Mouse (Mus musculus) forebrain, embryonic 12.5 days (tissue): Measurements from ENCODE around the gene Ascc2. TPM values are rescaled to one million over a fixed set of nuclear protein-coding genes. Genes with fewer than 3 reads are reported as not detected.

Experiments used
- ATAC-seq: fragments of 200-750 bp; cut with Nextera tagmentation; 2 replicates; pipeline ENCODE4 v1.8.0; 2017; ENCODE audit warnings: moderate TSS enrichment; ENCODE audit not compliant: low FRiP score
- H3K27ac ChIP-seq: fragments of 300-500 bp; sonication (generic); 2 replicates; pipeline ENCODE4 v1.5.1; 2016; ENCODE audit warnings: mild to moderate bottlenecking
- H3K27me3 ChIP-seq: fragments of 300-500 bp; sonication (generic); 2 replicates; pipeline ENCODE4 v1.6.1; 2016; ENCODE audit warnings: mild to moderate bottlenecking
- H3K36me3 ChIP-seq: fragments of 300-500 bp; sonication (generic); replicated peaks from 2 replicates; pipeline ENCODE4 v1.6.1; 2016; ENCODE audit warnings: mild to moderate bottlenecking
- H3K4me1 ChIP-seq: fragments of 300-500 bp; sonication (generic); 2 replicates; pipeline ENCODE4 v1.6.1; 2016
- H3K4me2 ChIP-seq: fragments of 300-500 bp; sonication (generic); 2 replicates; pipeline ENCODE4 v1.6.1; 2016; ENCODE audit warnings: mild to moderate bottlenecking, moderate library complexity
- H3K4me3 ChIP-seq: fragments of 300-500 bp; sonication (generic); replicated peaks from 2 replicates; pipeline ENCODE4 v1.5.1; 2016; ENCODE audit warnings: mild to moderate bottlenecking
- H3K9ac ChIP-seq: fragments of 300-500 bp; sonication (generic); 2 replicates; pipeline ENCODE4 v1.6.1; 2016; ENCODE audit warnings: mild to moderate bottlenecking
- H3K9me3 ChIP-seq: fragments of 300-500 bp; sonication (generic); 2 replicates; pipeline ENCODE4 v1.6.1; 2016
- WGBS: fragments of 180-500 bp; shearing (Covaris S2); methylation state at CpG from one replicate; pipeline ENCODE4 v1.1.7; 2016; 5-methylcytosine and 5-hydroxymethylcytosine counted together
- polyA plus RNA-seq: library from polyadenylated mRNA; unstranded; fragments of >200 nt; fragmentation: Nextera tagmentation; extraction: Ambion mirVana; gene quantifications from 2 replicates; pipeline ENCODE4 v1.2.1, GENCODE M21; 2016

The Ascc2 gene
- polyA plus RNA-seq, 1 experiment from 2014 or later = 32.6 TPM

GRCm38 (mm10) chr11:4734179-4734578 lies 96.6 kb downstream of the Ascc2 start:
- Histone ChIP-seq H3K4me1 (peaks cover 11% of the 10 kb centered on the region; the same call in 1 of the 2 replicates), H3K4me3 (no peak overlapping the region), H3K4me2 (no peak overlapping the region), H3K36me3 (peaks cover 10% of the 10 kb centered on the region; the same call in 1 of the 2 replicates), H3K9me3 (no peaks in the 10 kb centered on the region), H3K9ac (no peak overlapping the region), H3K27me3 (peaks cover 16% of the 10 kb centered on the region; the same call in 1 of the 2 replicates), H3K27ac (no peak overlapping the region)
- no peak for ATAC-seq
- 27% methylated on average over 12 of the region's 12 CpGs for WGBS

Other genes starting within 250 kb of the Ascc2 start
- gene Hormad2, start 196.6 kb upstream of the Ascc2 start, polyA plus RNA-seq = not detected in 2 replicates
- 46.5 and 50.1 TPM in 2 replicates for gene Mtmr3, start 42.9 kb upstream of the Ascc2 start, polyA plus RNA-seq
- not detected in 2 replicates for gene Gm11032, start 17.7 kb upstream of the Ascc2 start, polyA plus RNA-seq
- gene Uqcr10, start 66.6 kb downstream of the Ascc2 start, polyA plus RNA-seq = 510 and 566 TPM in 2 replicates
- 74.0 and 75.0 TPM in 2 replicates for gene Zmat5, start 66.9 kb downstream of the Ascc2 start, polyA plus RNA-seq
- gene Cabp7, start 109.0 kb downstream of the Ascc2 start, polyA plus RNA-seq = 0.62 and 0.64 TPM in 2 replicates
- gene Nf2, start 211.8 kb downstream of the Ascc2 start, polyA plus RNA-seq = 72.1 and 75.6 TPM in 2 replicates
- 95.5 and 99.9 TPM in 2 replicates for gene Nipsnap1, start 236.2 kb downstream of the Ascc2 start, polyA plus RNA-seq